Mouse (Mus musculus) mature B cell (primary cell): ENCODE data around the gene Aff3.

ENCODE experiments used
- in situ Hi-C: fragments of 300-500 bp; cut with MboI; formaldehyde crosslinking; loops from 2 replicates; pipeline ENCODE4 v1.14.3; 2019

Aff3 gene

DNA sequence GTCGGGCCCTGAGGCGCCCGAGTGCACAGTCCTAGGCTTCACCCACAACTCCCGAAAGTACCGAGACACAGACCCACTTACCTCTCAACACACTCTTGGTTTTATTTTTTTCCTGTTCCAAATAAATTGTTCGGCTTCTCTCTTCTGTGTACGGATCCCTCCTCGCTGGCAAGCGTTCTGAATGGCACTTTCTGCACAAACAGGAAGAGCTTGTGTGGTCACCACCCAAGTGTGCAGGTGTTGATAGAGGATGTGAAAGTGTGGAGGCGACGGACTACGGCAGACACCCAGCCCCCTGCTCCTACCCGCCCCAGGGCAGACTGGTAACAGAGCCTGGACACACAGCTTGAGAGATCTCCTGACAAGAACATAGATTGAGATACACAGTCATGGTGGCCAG is at the start of gene Aff3:
Gene Aff3, minus strand, starts transcription at position 179 of the 400 bp plus-strand sequence.
- in situ Hi-C loops: no loop called here

DNA sequence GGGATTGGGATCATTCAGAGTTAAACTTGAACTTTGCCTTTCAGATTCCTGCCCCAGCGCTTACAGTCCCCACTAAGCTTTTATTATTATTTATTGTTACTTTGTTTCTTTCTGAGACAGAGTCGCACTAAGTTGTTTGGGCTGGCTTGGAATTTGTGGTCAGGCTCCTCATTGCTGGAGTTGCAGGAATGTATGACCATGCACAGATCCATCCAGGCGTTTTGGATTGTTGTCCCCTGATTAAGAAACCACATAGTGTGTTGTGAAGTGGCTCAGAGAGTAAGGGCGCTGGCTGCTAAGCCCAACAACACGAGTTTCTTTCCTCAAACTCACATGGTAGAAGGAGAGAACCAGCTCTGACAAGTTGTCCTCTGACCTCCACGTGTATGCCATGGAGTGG is 35.9 kb upstream of the Aff3 start:
- in situ Hi-C loops: no loop called here

DNA sequence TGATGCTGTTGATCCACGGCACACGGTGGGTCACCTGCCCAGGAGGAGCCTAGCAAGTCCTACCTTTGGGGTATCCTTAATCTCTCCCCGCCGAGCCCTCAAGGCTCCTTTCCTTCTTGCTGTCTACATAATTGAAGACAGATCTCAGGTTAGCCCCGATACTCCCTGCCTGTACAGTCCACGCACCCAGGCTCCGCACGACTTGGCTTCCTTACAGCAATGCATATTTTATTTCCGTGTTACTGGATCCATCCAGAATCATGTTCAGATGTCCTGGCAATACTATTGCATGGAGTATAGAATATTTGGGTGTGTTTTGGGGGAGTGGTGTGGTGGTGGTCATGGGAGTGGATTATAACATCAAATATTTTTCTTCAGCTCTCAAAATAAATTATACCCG is 34.5 kb upstream of the Aff3 start:
- in situ Hi-C loops: no loop called here

DNA sequence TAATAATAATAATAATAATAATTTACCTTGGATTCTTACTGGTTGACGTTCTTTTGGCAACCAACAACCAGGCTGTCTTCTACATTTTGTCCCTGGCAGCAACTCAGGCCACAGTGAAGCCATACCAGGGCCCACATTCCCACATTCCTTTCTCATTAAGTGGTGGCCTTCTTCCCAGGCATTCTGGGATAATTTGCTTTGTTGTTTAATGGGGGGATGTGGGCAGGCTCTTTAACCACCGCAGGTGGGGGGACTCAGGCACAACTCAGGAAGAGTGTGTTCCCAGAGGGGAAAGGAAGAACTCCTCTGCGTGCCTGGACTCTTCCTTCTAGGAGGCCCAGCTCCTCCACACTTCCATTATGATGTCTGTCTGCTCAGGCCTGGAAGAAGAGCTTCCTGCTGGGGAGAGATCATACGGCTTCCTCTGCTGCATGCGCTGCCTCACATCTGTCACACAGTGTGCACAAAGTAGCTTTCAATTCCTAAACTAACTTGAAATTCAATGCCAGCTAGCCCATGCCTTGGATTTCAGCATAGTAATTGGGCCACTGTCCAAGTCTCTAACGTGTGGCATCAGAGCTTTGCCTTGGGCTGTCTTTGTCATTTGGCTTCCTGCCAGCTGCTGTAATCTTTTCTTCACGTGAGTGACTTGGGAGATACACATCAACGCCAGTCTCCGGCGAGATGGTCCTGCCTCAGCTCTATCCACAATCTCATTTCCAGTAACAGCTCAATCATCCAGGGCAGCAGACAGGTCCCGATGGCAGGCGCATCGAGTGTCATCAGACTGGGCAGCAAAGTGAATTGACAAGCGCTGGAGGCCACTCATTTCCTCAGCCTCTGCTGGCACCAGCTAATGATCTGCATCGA is 31.3 kb upstream of the Aff3 start:
- in situ Hi-C loops: no loop called here

DNA sequence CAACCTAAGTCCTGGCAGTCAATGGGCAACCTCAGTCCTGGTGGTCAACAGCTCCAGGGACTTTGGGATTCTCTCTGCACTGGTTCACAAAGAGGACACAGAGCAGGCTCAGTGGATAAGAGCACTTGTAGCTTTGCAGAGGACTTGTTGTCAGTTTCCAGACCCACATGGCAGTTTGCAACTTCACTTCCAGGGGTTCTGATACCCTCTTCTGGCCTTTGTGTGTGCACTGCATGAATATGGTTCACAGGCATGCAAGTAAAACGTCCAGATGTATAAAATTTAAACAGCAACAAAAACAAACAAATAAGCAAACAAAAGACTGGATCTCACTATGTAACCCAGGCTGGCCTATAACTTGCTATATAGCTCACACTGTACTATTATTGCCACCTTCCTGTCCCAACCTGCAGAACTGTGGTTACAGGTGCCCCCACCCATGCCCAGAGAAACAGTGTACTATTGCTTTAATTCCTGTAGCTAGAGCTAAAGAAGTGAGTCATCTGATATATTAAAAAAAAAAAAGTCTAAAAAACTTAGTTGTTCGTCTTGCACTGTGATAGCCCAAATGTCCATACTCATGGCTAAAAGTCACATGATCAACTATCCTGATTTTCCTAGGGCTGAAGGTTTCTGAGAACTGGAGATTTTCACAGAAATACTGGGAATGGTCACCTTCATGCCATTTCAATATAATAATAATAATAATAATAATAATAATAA is 30.5 kb upstream of the Aff3 start:
- in situ Hi-C loops: no loop called here

DNA sequence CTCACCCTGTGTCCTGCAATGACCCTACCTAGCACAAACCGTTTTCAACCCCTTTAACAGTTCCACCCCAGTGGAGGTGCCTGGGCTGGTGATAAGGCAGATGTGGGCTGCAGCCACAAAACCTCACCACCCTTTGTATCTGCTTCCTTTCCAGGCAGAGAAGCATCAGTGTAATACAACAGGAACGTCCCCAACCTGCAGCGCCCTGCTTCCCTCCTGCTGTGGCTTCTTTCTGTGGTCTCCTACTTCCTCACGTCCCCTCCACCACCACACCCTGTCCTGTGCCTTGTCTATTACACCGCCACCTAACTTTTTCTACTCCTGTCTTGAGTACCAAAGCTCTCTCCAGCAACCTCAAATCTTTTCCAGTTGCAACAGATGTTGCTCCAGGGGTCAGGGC is 29.4 kb upstream of the Aff3 start:
- in situ Hi-C loops: no loop called here

DNA sequence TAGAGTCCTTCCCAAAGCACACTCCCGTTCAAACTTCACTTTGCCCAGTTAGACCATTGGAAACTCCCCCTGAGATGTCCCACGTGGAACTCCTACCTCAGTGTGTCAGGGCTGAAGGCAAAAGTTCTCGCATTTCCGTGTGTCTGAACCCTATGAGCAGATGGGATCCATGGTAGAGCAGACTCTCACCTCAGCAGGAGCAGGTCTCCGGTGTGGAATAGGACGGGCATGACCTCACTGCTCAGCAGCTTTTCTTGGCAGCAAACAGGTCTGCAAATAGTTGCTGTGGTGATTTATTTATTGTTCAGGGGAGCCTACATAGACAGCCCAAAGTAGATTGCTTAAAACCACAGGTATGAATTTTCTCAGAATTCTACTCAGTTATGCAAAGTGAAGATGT is 25.7 kb upstream of the Aff3 start:
- in situ Hi-C loops: no loop called here

DNA sequence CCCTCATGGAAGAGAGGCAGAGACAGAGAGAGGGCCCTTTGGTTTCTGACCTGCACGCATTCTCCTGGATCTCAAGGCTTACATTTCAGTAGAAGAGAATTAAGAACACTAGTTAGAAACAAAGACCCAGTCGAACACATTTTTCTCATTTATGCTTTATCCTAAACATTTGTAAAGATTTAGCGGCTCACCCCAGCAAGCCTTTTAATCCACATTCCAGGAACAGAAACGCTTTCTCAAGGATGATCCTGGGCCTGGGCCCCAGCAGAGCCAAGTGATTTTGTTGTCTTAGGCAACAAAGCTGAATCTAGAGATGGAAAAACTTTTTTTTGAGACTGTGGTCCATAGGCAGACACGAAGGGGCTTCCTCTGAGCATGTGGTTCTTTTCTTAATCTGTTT is 23.5 kb upstream of the Aff3 start:
- in situ Hi-C loops: no loop called here

DNA sequence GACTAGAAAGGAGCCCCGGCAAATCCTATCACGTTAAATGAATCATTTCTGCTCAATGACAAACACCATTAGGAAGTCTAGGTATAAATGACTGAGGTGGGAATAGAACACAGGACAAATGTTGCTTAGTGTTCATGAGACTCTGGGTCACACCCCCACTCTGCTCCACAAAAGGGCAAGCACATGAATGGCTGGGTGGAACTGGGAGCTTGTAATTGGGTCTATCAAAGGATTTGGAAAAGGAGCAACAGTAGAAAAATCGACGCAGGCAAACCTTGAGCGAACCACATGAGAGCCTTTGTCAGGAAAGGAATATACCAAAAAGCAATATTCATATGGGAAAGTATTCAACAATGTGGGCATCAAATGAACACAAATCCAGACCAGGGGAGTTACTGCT is 21.0 kb upstream of the Aff3 start:
- in situ Hi-C loops: no loop called here

DNA sequence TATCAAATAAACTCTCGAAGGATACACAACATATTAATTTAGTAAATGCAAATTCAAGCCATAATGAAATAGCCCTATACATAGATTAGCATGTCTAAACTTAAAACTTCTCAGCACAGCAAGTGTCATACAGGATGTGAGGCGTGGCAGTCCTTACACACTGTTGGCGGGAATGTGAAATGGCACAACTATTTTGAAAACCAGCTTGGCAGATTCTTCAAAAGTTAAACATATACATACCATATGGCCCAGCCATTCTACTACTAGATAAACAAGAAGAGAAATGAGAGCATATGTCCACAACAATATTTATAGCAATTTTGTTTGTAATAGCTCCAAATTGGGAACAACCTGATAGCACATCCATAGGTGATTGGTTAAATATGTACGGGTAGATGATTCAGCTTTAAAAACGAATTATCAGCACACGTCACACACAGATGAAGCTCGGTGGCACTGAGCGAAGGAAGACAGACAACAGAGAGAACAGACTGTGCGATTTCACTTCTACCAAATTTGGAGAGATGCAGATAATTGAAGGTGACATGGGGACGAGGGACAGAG is 18.5 kb upstream of the Aff3 start:
- in situ Hi-C loops: no loop called here

DNA sequence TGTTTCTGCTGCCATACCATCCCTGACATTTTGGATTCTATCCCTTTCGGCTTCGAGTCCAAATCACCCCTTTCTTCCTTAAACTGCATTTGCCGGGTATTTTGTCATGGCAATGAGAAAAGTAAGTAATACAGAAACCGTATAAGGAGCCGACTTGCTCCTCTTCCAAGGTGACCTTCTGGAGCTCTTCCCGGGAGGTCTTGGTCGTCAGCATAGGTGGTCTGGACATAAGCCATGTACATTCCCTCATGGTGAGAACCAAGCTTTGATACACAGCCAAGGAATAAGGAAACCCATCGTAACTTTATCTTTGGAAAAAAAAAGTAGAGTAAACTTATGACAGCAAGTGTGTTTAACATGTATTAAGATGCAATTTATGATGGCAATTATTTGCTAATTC is 15.1 kb upstream of the Aff3 start:
- in situ Hi-C loops: no loop called here

DNA sequence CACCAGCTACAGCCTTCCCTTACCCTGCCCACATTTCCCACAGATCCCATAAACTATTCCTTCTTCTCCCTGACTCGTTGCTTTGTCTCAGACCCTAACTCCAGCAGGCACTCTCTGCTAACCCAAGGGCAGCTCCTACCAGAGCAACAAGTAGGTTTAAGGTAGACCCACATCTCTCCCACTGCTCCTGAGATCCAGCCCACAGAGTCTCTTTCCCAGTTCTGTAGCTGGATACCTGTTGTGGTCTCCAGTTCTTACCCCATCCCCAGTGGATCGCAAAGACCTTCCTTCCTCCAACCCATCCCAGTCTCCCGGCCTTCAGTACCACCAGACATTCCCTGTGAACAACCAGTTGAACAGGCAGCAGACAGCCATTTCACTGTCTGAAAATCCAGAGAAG is 7.0 kb upstream of the Aff3 start:
- in situ Hi-C loops: no loop called here

DNA sequence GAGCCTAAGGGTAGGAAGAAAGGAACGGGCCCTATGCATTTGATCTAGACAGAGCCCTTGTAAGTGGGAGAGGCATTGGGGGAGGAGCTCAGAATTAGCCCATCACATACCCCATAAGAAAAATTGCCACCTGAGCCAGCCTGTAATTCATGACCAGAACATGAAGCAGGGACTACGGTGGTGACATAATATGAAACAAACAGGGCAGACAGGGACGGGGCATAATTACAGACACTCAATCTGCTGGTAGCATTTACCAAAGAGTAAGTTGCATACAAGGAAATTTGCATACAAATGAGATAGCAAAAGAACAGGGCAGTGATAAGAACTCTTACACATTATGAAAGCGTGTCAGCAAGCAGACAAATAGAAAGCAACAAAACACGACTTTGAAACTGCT is 6.3 kb upstream of the Aff3 start:
- in situ Hi-C loops: no loop called here

DNA sequence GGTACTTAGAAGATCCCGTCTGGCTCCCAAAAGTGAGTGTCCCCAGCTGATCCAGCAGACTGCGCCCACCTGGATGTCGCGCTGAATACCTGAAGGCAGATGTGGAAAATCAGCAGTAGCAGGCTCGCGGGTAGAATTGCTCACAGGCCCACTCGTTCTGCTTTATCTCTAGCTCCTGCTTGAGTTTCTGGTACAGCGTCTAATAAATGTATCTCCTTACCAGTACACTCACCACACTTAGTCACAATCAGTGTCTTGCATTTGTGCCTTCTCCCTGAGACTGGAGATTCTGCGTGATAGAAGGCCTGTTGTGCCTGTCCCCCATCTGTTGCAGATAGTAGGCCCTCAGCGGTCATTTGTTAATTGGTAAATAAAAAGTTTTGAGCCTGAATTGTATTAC is 3.6 kb upstream of the Aff3 start:
- in situ Hi-C loops: no loop called here

DNA sequence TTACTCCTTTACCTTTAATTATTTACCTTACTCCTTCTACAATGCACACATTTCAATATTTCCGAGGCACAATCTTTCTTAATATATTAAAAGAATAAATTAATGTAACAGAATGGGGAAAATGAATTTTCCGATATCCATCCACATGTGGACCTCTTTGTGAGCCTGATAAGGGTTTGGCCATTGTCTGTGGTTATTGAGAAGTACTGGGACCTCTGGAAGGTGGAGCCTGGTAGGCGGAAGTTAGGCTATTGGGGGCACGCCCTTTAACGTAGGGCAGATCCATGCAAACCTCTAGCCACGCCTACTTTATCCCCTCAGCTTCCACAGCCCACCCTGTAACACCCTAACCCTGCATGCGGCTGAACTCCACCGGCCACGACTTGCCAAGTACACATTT is 3.1 kb upstream of the Aff3 start:
- in situ Hi-C loops: no loop called here

DNA sequence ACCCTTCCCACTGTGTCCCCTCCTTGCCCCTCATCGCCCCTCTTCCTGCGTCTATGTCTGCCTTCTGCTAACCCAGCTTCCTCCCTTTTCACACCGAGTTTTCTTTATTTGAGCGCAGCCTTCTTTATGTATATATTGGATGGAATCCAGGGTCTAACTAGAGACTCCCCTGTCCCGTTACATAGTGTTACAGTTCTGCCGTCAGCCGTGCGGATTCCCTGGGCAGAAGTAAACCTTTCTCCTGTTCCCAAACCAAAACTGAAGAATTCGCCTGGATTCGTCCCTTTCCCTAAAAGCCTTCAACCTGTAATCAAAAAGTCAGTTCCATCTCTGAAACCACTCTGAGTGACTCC is 2.0 kb upstream of the Aff3 start:
- in situ Hi-C loops: no loop called here

DNA sequence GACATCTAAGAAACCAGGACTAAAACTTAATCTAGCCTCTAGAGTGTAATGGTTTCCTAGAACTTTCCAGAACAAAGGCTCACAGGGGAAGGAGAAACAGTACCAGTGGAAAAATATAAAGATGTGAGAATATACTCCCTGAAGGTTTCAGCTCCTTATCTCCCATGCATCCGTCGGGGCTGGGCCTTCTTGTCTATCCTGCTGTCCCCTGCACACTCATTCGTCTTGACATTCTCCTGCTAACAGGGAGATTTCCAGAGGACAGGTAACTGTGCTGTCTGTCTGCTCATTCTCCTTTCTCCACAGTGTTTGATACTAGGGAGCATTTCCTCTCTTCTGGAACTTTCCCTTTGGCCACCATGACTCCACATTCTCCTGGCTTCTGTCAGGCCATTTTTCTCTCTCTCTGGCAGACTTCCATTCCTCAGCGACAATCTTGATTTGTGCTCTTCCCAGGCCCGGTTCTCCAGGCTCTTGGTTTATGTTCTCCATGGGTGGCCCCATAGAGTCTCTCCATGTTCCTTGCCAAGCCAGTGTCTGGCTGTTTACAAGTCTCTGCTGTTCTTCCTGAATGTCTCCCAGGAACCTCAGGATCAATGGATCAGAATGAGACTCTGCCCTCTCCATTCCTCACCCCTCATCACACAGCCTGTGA is 1.5 kb upstream of the Aff3 start:
- in situ Hi-C loops: no loop called here

DNA sequence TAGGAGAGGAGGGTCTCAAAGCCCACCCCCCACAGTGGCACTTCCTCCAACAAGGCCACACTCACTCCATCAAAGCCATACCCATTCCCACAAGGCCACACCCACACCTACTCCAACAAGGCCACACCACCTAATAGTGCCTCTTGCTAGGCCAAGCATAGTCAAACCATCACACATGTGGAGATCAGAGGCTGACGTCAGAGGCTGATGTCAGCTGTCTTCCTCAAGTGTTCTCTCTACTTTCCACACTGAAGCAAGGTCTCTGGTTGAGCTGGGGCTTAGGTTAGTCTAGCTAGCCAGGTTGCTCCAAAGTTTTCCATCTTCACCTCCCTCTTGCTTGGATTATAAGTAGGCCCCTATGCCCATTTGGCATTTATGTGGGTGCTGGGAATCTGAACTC is 856 bp upstream of the Aff3 start:
- in situ Hi-C loops: no loop called here

DNA sequence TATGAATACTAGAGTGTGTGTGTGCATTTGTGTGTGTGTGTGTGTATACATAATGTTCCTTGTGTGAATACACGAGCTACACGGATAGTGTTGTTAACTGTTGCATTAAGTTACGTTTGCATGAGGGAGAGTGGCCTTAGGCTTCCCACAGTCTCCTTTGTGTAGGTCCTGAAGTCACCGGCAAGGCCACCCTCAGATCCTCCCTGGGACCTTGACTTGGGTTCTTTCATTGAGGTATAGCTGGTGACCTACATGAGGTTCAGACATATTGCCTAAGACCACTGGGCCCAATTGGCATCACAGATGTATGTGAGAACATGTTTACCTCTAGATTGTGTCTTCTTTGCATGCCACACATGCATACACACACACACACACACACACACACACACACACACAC is 494 bp downstream of the Aff3 start:
- in situ Hi-C loops: no loop called here

DNA sequence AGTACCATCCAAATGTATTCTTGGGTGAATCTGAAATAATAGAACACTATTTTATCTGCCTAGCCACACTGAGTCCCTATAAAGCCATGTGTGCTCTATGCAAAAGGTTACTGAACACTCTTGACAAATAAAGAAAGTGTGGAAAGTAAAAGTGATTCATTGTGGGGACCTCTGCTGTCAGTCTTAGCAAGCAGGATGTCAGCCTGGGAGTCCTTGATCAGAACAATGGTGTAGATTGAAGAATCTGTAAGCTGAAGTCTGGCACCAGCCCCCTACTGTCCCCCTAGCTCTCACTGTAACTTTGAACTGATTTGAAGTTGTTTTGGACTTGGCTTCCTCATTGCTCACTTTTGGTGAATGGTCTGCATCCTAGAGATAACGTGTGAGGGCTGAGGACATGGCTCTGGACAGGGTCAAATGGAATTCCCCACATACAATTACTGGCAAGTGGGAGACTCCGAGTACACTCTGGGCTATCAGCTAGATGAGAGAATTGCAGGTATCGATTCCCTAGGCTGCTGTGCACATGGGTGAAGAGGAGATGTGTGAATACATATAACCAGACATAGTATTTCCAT is 2.0 kb downstream of the Aff3 start:
- in situ Hi-C loops: no loop called here

DNA sequence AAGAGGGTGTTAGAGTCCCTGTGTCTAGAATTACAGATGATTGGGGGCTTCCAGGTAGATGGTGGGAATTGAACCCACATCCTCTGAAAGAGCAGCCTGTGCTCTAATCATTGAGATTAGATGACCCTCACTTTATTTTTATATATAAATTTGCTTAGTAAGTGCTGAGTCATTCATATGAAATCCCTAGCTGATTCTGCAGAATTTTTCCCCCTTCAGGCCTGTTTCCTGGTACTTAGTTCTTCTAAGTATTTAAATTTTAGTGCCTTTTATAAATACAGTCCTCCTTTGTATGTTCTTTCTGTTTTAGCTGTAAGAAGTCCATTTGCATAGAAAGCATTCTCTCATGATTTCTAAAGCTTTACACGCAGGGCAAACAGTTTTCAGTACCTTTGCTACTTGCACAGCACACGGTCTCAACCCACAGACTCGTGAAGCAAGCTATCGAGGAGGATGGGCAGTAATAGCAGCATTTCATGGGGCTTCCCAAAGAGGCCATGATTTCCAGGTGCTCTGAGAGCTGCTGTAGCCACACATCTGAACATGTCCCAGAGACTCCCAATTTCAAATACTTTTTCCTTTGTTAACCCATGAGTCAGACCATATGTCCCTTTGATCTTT is 5.7 kb downstream of the Aff3 start:
- in situ Hi-C loops: no loop called here

DNA sequence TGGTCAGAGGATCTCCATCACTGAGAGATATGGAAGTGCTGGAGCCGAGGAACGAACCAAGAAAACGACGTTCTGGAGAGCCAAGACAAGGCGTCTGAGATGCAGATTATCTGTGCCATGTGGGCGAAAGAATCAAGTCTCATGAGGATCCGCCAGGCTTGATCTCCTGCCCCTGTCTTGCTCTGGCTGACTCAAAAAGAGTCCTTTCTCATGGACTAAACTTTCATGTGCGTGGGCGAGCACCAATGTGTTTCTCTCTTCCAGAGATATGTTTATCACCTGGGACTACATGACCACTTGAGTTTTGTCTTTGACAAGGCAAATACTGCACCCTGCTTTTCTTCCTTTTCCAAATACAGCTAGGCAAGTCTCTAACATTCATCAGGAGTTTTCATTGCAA is 6.4 kb downstream of the Aff3 start:
- in situ Hi-C loops: no loop called here
